Mouse (Mus musculus): ENCODE measurements at regions not wholly inside any gene's neighbourhood (a gene's known extent, or its start where the extent isn't known, plus 50 kb on each side); places are given as distances from the start of the nearest gene placed in this dataset.

- TF ChIP-seq TCF3 (IDR thresholded peaks at IDR 0.05; ENCODE audit: insufficient read length, low read depth), result no peak
- TF ChIP-seq POLR2A (IDR thresholded peaks at IDR 0.05; ENCODE audit: insufficient read length, low read depth), result no peak
- no peak for TF ChIP-seq USF1 (IDR thresholded peaks at IDR 0.05; ENCODE audit: low read depth)
- no peak for TF ChIP-seq MYOD1 (IDR thresholded peaks at IDR 0.05; ENCODE audit: control insufficient read depth in 1 of 3, insufficient read length in 2 of 3, low read depth in 2 of 3)
- TF ChIP-seq POLR2AphosphoS2 (IDR thresholded peaks at IDR 0.05; ENCODE audit: insufficient read length, low read depth), result no peak
- TF ChIP-seq TCF12 (IDR thresholded peaks at IDR 0.05; ENCODE audit: insufficient read depth, poor library complexity, severe bottlenecking), result no peak
- no peak for TF ChIP-seq REST (IDR thresholded peaks at IDR 0.05; ENCODE audit: insufficient read depth, insufficient read length)
- TF ChIP-seq E2F4 (IDR thresholded peaks at IDR 0.05; ENCODE audit: insufficient read depth), result no peak
- TF ChIP-seq MYOG (IDR thresholded peaks at IDR 0.05; ENCODE audit: control insufficient read depth in 1 of 3, insufficient read depth in 1 of 3, insufficient read length in 2 of 3, low read depth in 2 of 3), result no peak
- no peak for TF ChIP-seq SRF (IDR thresholded peaks at IDR 0.05; ENCODE audit: control insufficient read depth, insufficient read length, low read depth)
- no peak for TF ChIP-seq MAX (IDR thresholded peaks at IDR 0.05; ENCODE audit: low read depth)
- no peak for TF ChIP-seq CEBPB (IDR thresholded peaks at IDR 0.05; ENCODE audit: insufficient read depth, poor library complexity, severe bottlenecking)
- Histone ChIP-seq H3ac (ENCODE audit: control insufficient read depth, insufficient read length) (no peak overlapping the region), H3K4me3 (no peak overlapping the region), H3K36me3 (ENCODE audit: control insufficient read depth, insufficient read depth) (no peaks in the 10 kb centered on the region), H3K79me2 (ENCODE audit: control insufficient read depth, insufficient read depth) (no peaks in the 10 kb centered on the region), H3K4me2 (ENCODE audit: low read depth) (no peak overlapping the region), H3K27me3 (ENCODE audit: control insufficient read depth, insufficient read depth, insufficient read length) (no peaks in the 10 kb centered on the region)
These were observed 308.9 kb upstream of the Tbx3 start for GRCm38 (mm10) chr5:119361406-119362044.

- TF ChIP-seq CEBPB (IDR thresholded peaks at IDR 0.05; ENCODE audit: insufficient read depth, poor library complexity, severe bottlenecking) (no peak), TCF3 (IDR thresholded peaks at IDR 0.05; ENCODE audit: insufficient read length, low read depth) (no peak)
- Histone ChIP-seq H3K79me2 (ENCODE audit: control insufficient read depth, insufficient read depth) (no peaks in the 10 kb centered on the region), H3K27me3 (ENCODE audit: control insufficient read depth, insufficient read depth, insufficient read length) (no peaks in the 10 kb centered on the region)
These were observed 308.0 kb upstream of the Tbx3 start for GRCm38 (mm10) chr5:119362452-119362851.

GRCm38 (mm10) chr5:119364250-119364649 is 306.2 kb upstream of the Tbx3 start:
- Histone ChIP-seq H3K36me3 (ENCODE audit: control insufficient read depth, insufficient read depth) (no peaks in the 10 kb centered on the region), H3ac (ENCODE audit: control insufficient read depth, insufficient read length) (no peak overlapping the region), H3K27me3 (ENCODE audit: control insufficient read depth, insufficient read depth, insufficient read length) (no peaks in the 10 kb centered on the region), H3K4me2 (ENCODE audit: low read depth) (no peak overlapping the region), H3K4me3 (no peak overlapping the region), H3K79me2 (ENCODE audit: control insufficient read depth, insufficient read depth) (no peaks in the 10 kb centered on the region)
- no peak for TF ChIP-seq POLR2A (IDR thresholded peaks at IDR 0.05; ENCODE audit: insufficient read length, low read depth)
- TF ChIP-seq REST (IDR thresholded peaks at IDR 0.05; ENCODE audit: insufficient read depth, insufficient read length), result no peak
- no peak for TF ChIP-seq TCF3 (IDR thresholded peaks at IDR 0.05; ENCODE audit: insufficient read length, low read depth)
- no peak for TF ChIP-seq MYOD1 (IDR thresholded peaks at IDR 0.05; ENCODE audit: control insufficient read depth in 1 of 3, insufficient read length in 2 of 3, low read depth in 2 of 3)
- no peak for TF ChIP-seq SRF (IDR thresholded peaks at IDR 0.05; ENCODE audit: control insufficient read depth, insufficient read length, low read depth)
- TF ChIP-seq POLR2AphosphoS2 (IDR thresholded peaks at IDR 0.05; ENCODE audit: insufficient read length, low read depth), result no peak

More at GRCm38 (mm10) chr5:119362452-119362851, 308.0 kb upstream of the Tbx3 start:
- no peak overlapping the region for H3K4me3 ChIP-seq
- no peaks in the 10 kb centered on the region for H3K36me3 ChIP-seq (ENCODE audit: control insufficient read depth, insufficient read depth)
- no peak overlapping the region for H3K4me2 ChIP-seq (ENCODE audit: low read depth)
- no peak overlapping the region for H3ac ChIP-seq (ENCODE audit: control insufficient read depth, insufficient read length)

GRCm38 (mm10) chr5:119365157-119365556 is 305.3 kb upstream of the Tbx3 start:
- H3K79me2 ChIP-seq (ENCODE audit: control insufficient read depth, insufficient read depth), result no peaks in the 10 kb centered on the region
- no peak overlapping the region for H3ac ChIP-seq (ENCODE audit: control insufficient read depth, insufficient read length)
- H3K4me2 ChIP-seq (ENCODE audit: low read depth), result no peak overlapping the region
- H3K27me3 ChIP-seq (ENCODE audit: control insufficient read depth, insufficient read depth, insufficient read length), result no peaks in the 10 kb centered on the region
- TF ChIP-seq REST (IDR thresholded peaks at IDR 0.05; ENCODE audit: insufficient read depth, insufficient read length) (no peak), SRF (IDR thresholded peaks at IDR 0.05; ENCODE audit: control insufficient read depth, insufficient read length, low read depth) (no peak), POLR2A (IDR thresholded peaks at IDR 0.05; ENCODE audit: insufficient read length, low read depth) (no peak), TCF12 (IDR thresholded peaks at IDR 0.05; ENCODE audit: insufficient read depth, poor library complexity, severe bottlenecking) (no peak), MYOG (IDR thresholded peaks at IDR 0.05; ENCODE audit: control insufficient read depth in 1 of 3, insufficient read depth in 1 of 3, insufficient read length in 2 of 3, low read depth in 2 of 3) (no peak), E2F4 (IDR thresholded peaks at IDR 0.05; ENCODE audit: insufficient read depth) (no peak), TCF3 (IDR thresholded peaks at IDR 0.05; ENCODE audit: insufficient read length, low read depth) (no peak), POLR2AphosphoS2 (IDR thresholded peaks at IDR 0.05; ENCODE audit: insufficient read length, low read depth) (no peak), USF1 (IDR thresholded peaks at IDR 0.05; ENCODE audit: low read depth) (no peak), MYOD1 (IDR thresholded peaks at IDR 0.05; ENCODE audit: control insufficient read depth in 1 of 3, insufficient read length in 2 of 3, low read depth in 2 of 3) (no peak)
- H3K4me3 ChIP-seq, result no peak overlapping the region
- H3K36me3 ChIP-seq (ENCODE audit: control insufficient read depth, insufficient read depth), result no peaks in the 10 kb centered on the region

GRCm38 (mm10) chr5:119366296-119366695 is 304.2 kb upstream of the Tbx3 start:
- Histone ChIP-seq H3K27me3 (ENCODE audit: control insufficient read depth, insufficient read depth, insufficient read length) (no peaks in the 10 kb centered on the region), H3ac (ENCODE audit: control insufficient read depth, insufficient read length) (no peak overlapping the region), H3K79me2 (ENCODE audit: control insufficient read depth, insufficient read depth) (no peaks in the 10 kb centered on the region), H3K4me2 (ENCODE audit: low read depth) (no peak overlapping the region), H3K36me3 (ENCODE audit: control insufficient read depth, insufficient read depth) (no peaks in the 10 kb centered on the region), H3K4me3 (no peak overlapping the region)
- TF ChIP-seq E2F4 (IDR thresholded peaks at IDR 0.05; ENCODE audit: insufficient read depth) (no peak), CEBPB (IDR thresholded peaks at IDR 0.05; ENCODE audit: insufficient read depth, poor library complexity, severe bottlenecking) (no peak), MAX (IDR thresholded peaks at IDR 0.05; ENCODE audit: low read depth) (no peak), TCF12 (IDR thresholded peaks at IDR 0.05; ENCODE audit: insufficient read depth, poor library complexity, severe bottlenecking) (no peak), SRF (IDR thresholded peaks at IDR 0.05; ENCODE audit: control insufficient read depth, insufficient read length, low read depth) (no peak), MYOG (IDR thresholded peaks at IDR 0.05; ENCODE audit: control insufficient read depth in 1 of 3, insufficient read depth in 1 of 3, insufficient read length in 2 of 3, low read depth in 2 of 3) (no peak), TCF3 (IDR thresholded peaks at IDR 0.05; ENCODE audit: insufficient read length, low read depth) (no peak), MYOD1 (IDR thresholded peaks at IDR 0.05; ENCODE audit: control insufficient read depth in 1 of 3, insufficient read length in 2 of 3, low read depth in 2 of 3) (no peak), USF1 (IDR thresholded peaks at IDR 0.05; ENCODE audit: low read depth) (no peak), POLR2A (IDR thresholded peaks at IDR 0.05; ENCODE audit: insufficient read length, low read depth) (no peak), POLR2AphosphoS2 (IDR thresholded peaks at IDR 0.05; ENCODE audit: insufficient read length, low read depth) (no peak)
